17 mouse cellular contexts compared by ENCODE assay signal in the genomic region with DNA sequence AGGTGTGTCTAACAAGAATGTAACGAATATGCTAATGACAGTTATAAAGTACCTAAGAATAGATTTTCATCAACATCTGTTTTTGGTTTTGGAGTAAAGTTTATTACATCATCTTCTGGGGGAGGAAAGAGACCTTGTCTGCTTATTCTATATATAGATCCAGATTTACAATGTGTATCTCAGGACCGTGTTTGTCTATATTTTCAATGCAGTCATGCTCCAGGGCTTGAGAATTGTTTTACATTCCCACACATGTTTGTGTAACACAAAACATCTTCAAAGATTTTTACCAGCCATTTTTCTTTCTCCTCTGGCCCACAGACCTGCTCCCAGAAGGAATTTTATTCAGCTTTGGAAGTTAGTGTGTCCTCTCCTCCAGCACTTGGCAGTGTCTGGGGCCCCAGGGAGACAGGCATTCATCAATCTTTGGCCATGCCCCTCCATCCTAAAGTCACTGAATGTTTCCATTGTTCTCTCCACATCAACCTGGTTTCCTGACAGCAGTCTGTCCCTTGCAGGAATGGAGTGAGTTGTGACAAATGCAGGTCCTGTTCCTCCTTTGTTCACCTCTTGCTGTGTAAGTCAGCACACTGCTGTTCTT. TPM values are rescaled to one million over a fixed set of nuclear protein-coding genes. Genes with fewer than 3 reads are reported as not detected.
A peak's percentile ranks its signal among the peaks of the same experiment; 100 is the strongest.
DNase-seq lines count a peak whose midpoint lies in the region; ATAC-seq and TF ChIP-seq lines count a peak whose summit lies in the region.
"Had no signal": no experiment of that assay in that cellular context is flagged by ENCODE, and none has a peak within 500 bp of the region (broad histone marks: within the 10 kb centered on the region; RNA-seq: fewer than 3 reads in every experiment).

No protein-coding gene starts in this region.

- H3K4me1 ChIP-seq in heart, embryonic 14.5 days (ENCODE audit: control insufficient read depth in 2 of 2, insufficient read depth in 2 of 2, low read length in 2 of 2), result peaks cover 23 to 64% of the 10 kb centered on the region in 2 experiments
- peaks cover 20% of the 10 kb centered on the region for H3K4me1 ChIP-seq in embryonic facial prominence, embryonic 12.5 days
- H3K4me1 ChIP-seq in limb, embryonic 14.5 days (ENCODE audit: control insufficient read depth, insufficient read depth, low read length), result peaks cover 36% of the 10 kb centered on the region
- H3K4me1 ChIP-seq: forebrain, embryonic 15.5 days had no signal

- no peaks in the 10 kb centered on the region for H3K27me3 ChIP-seq in heart, embryonic 14.5 days (ENCODE audit: control insufficient read depth, insufficient read depth, low read length)
- no peaks in the 10 kb centered on the region for H3K27me3 ChIP-seq in embryonic facial prominence, embryonic 12.5 days
- H3K27me3 ChIP-seq in limb, embryonic 14.5 days (ENCODE audit: control insufficient read depth, insufficient read depth, low read length), result no peaks in the 10 kb centered on the region
- H3K27me3 ChIP-seq: forebrain, embryonic 15.5 days; stomach, embryonic 15.5 days had no signal

- intact Hi-C loops in heart, postnatal 14 days (cut with DNase I), result loop anchor here (2.0 kb wide), 1 partner anchor 27 kb away; no protein-coding TSS in a partner anchor

- H3K4me2 ChIP-seq in heart, embryonic 14.5 days (ENCODE audit: low read length), result peak overlapping the region; percentile 4
- no peak overlapping the region for H3K4me2 ChIP-seq in embryonic facial prominence, embryonic 12.5 days (replicated peaks)
- H3K4me2 ChIP-seq in limb, embryonic 14.5 days (replicated peaks; ENCODE audit: low read depth, low read length, severe bottlenecking), result no peak overlapping the region
- H3K4me2 ChIP-seq: forebrain, embryonic 15.5 days; liver, embryonic 11.5 days; lung, embryonic 14.5 days; stomach, embryonic 15.5 days had no signal

- peak overlapping the region; percentile 38 to 74 for H3K27ac ChIP-seq in heart, embryonic 14.5 days (replicated peaks in 1 of 2; ENCODE audit: control insufficient read depth in 1 of 2, insufficient read depth in 1 of 2, low read depth in 2 of 2, low read length in 2 of 2)
- 0 out of 2 replicates have a peak overlapping the region, but pooled peaks have one; percentile 30 for H3K27ac ChIP-seq in embryonic facial prominence, embryonic 12.5 days
- peak overlapping the region; percentile 58 for H3K27ac ChIP-seq in limb, embryonic 14.5 days (replicated peaks; ENCODE audit: low read depth, low read length)
- H3K27ac ChIP-seq: forebrain, embryonic 15.5 days; left cerebral cortex, adult 2 months; stomach, embryonic 15.5 days had no signal

- 36% methylated on average over 2 of the region's 2 CpGs for WGBS in heart, embryonic 14.5 days
- WGBS in embryonic facial prominence, embryonic 12.5 days, result 39% methylated on average over 2 of the region's 2 CpGs
- 20% methylated on average over 2 of the region's 2 CpGs for WGBS in limb, embryonic 14.5 days

- DNase-seq in heart, postnatal 14 days, result no peak
- DNase-seq in Muller cell, postnatal 12 days (ENCODE audit: inconsistent ontology term), result peak; percentile 27
- DNase-seq in limb, embryonic 14.5 days (ENCODE audit: low spot score), result no peak
- DNase-seq in frontal cortex, postnatal 36 days (ENCODE audit: low spot score in 2 of 2), result no peak
- DNase-seq in kidney, postnatal 25 days, result no peak
- DNase-seq: adrenal gland, postnatal 36 days; cerebellum, postnatal 10 days; gastrocnemius, postnatal 10 days; lung, embryonic 14.5 days; spleen, adult 18-20 months had no signal

- H3K36me3 ChIP-seq in heart, embryonic 14.5 days (ENCODE audit: control insufficient read depth, insufficient read depth, low read length), result no peaks in the 10 kb centered on the region; the same call in 1 of the 2 replicates
- no peaks in the 10 kb centered on the region for H3K36me3 ChIP-seq in embryonic facial prominence, embryonic 12.5 days
- H3K36me3 ChIP-seq in limb, embryonic 14.5 days (ENCODE audit: control insufficient read depth, insufficient read depth, low read length), result no peaks in the 10 kb centered on the region
- H3K36me3 ChIP-seq: forebrain, embryonic 15.5 days; stomach, embryonic 15.5 days had no signal

- H3K9ac ChIP-seq in heart, embryonic 14.5 days (ENCODE audit: low read length), result no peak overlapping the region
- H3K9ac ChIP-seq in embryonic facial prominence, embryonic 12.5 days, result no peak overlapping the region
- H3K9ac ChIP-seq in limb, embryonic 14.5 days (ENCODE audit: low read depth, low read length, severe bottlenecking), result peak overlapping the region; percentile 25; the same call in 1 of the 2 replicates
- H3K9ac ChIP-seq: forebrain, embryonic 15.5 days; lung, embryonic 14.5 days; stomach, embryonic 15.5 days had no signal

- TF ChIP-seq POLR2A in limb, embryonic 14.5 days (IDR thresholded peaks at IDR 0.05; ENCODE audit: borderline replicate concordance, extremely low read depth, insufficient read depth, insufficient read length), result no peak

- no peaks in the 10 kb centered on the region for H3K9me3 ChIP-seq in heart, embryonic 14.5 days (ENCODE audit: control insufficient read depth, low read length)
- H3K9me3 ChIP-seq in embryonic facial prominence, embryonic 12.5 days, result no peaks in the 10 kb centered on the region
- no peaks in the 10 kb centered on the region for H3K9me3 ChIP-seq in limb, embryonic 14.5 days (ENCODE audit: control insufficient read depth, low read length)
- H3K9me3 ChIP-seq: forebrain, embryonic 15.5 days; stomach, embryonic 15.5 days had no signal

- ATAC-seq in heart, embryonic 14.5 days (ENCODE audit: insufficient number of reproducible peaks, insufficient read depth, low FRiP score, low read depth), result no peak
- ATAC-seq in embryonic facial prominence, embryonic 12.5 days (ENCODE audit: insufficient number of reproducible peaks, insufficient read depth, low FRiP score, low TSS enrichment), result no peak
- ATAC-seq in limb, embryonic 14.5 days (ENCODE audit: low FRiP score, low read depth), result no peak
- ATAC-seq: forebrain, embryonic 15.5 days; inflammation-experienced regulatory T-cells, adult 6 months had no signal

- H3K4me3 ChIP-seq in heart, embryonic 14.5 days (ENCODE audit: control insufficient read depth in 1 of 2, insufficient read depth in 1 of 2, low read depth in 1 of 2, low read length in 2 of 2), result no peak overlapping the region
- H3K4me3 ChIP-seq in embryonic facial prominence, embryonic 12.5 days, result no peak overlapping the region
- no peak overlapping the region for H3K4me3 ChIP-seq in limb, embryonic 14.5 days (replicated peaks; ENCODE audit: low read length)
- H3K4me3 ChIP-seq: forebrain, embryonic 15.5 days; left cerebral cortex, adult 2 months; stomach, embryonic 15.5 days had no signal

RNA-seq across cellular contexts. Expression of a gene that starts 28.9 kb away (rescaled TPM):
- polyA plus RNA-seq in heart, embryonic 14.5 days (2014; fragmentation: Nextera tagmentation; extraction: Ambion mirVana), result 43.1 and 43.2 TPM in 2 replicates
- 10 to 100 TPM; 14.9 to 15.8 TPM for total RNA-seq in heart, postnatal 14 days (2021)
- 19.5 and 20.1 TPM in 2 replicates for polyA plus RNA-seq in embryonic facial prominence, embryonic 12.5 days (2016; fragmentation: Nextera tagmentation; extraction: Ambion mirVana)
- 8.9 and 10.1 TPM in 2 replicates for polyA plus RNA-seq in limb, embryonic 14.5 days (2012; rRNA removed)
- 21.1 and 21.4 TPM in 2 replicates for polyA plus RNA-seq in limb, embryonic 14.5 days (2014; fragmentation: Nextera tagmentation; extraction: Ambion mirVana)

RNA-seq across cellular contexts. Expression of a gene that starts 42.2 kb away (rescaled TPM):
- polyA plus RNA-seq in heart, embryonic 14.5 days (2014; fragmentation: Nextera tagmentation; extraction: Ambion mirVana), result 2.1 and 3.7 TPM in 2 replicates
- total RNA-seq in heart, postnatal 14 days (2021), result 1 to 10 TPM; 1.4 to 2.5 TPM
- 7.1 and 8.8 TPM in 2 replicates for polyA plus RNA-seq in embryonic facial prominence, embryonic 12.5 days (2016; fragmentation: Nextera tagmentation; extraction: Ambion mirVana)
- polyA plus RNA-seq in limb, embryonic 14.5 days (2012; rRNA removed), result 13.4 and 20.5 TPM in 2 replicates
- polyA plus RNA-seq in limb, embryonic 14.5 days (2014; fragmentation: Nextera tagmentation; extraction: Ambion mirVana), result 3.2 and 3.6 TPM in 2 replicates
